ENCODE assay signal across 8 mouse cellular contexts in genomic region chr9:78109656-78110055, GRCm38 (mm10). TPM values are rescaled to one million over a fixed set of nuclear protein-coding genes. Genes with fewer than 3 reads are reported as not detected.
A peak's percentile ranks its signal among the peaks of the same experiment; 100 is the strongest.
DNase-seq lines count a peak whose midpoint lies in the region; ATAC-seq lines count a peak whose summit lies in the region.

No protein-coding gene starts in this region.

- ATAC-seq in intestine, embryonic 14.5 days (replicated peaks; ENCODE audit: low FRiP score, low TSS enrichment, low read depth): no peak
- no peak for ATAC-seq in neural tube, embryonic 12.5 days (ENCODE audit: low FRiP score, low read depth)

- H3K36me3 ChIP-seq in intestine, embryonic 14.5 days (ENCODE audit: control insufficient read depth, insufficient read depth, low read length): 0 out of 2 replicates have a peak, but pooled peaks cover 5% of the 10 kb centered on the region
- H3K36me3 ChIP-seq in neural tube, embryonic 12.5 days: no peaks in the 10 kb centered on the region

- no peak overlapping the region for H3K9ac ChIP-seq in intestine, embryonic 14.5 days (ENCODE audit: low read length)
- no peak overlapping the region for H3K9ac ChIP-seq in neural tube, embryonic 12.5 days

- peaks cover 34% of the 10 kb centered on the region for H3K4me1 ChIP-seq in intestine, embryonic 14.5 days (replicated peaks; ENCODE audit: control insufficient read depth, insufficient read depth, low read length)
- peaks cover 16% of the 10 kb centered on the region for H3K4me1 ChIP-seq in neural tube, embryonic 12.5 days

- no peak overlapping the region for H3K27ac ChIP-seq in intestine, embryonic 14.5 days (ENCODE audit: low read depth)
- no peak overlapping the region for H3K27ac ChIP-seq in neural tube, embryonic 12.5 days

- peak; percentile 29 to 33 for DNase-seq in cerebellum, adult 18-20 months
- DNase-seq in cerebellum, postnatal 4 days (ENCODE audit: low spot score in 2 of 2): no peak
- peak; percentile 37 for DNase-seq in thymus, postnatal 14 days
- DNase-seq in thymus, adult 18-20 months: no peak
- no peak for DNase-seq in intestine, embryonic 14.5 days (ENCODE audit: low spot score)
- no peak for DNase-seq in ovary, postnatal 14 days (ENCODE audit: low spot score)
- no peak for DNase-seq in right cerebral cortex, postnatal 14 days

- no peaks in the 10 kb centered on the region for H3K27me3 ChIP-seq in intestine, embryonic 14.5 days (replicated peaks; ENCODE audit: control insufficient read depth, insufficient read depth, low read length)
- H3K27me3 ChIP-seq in neural tube, embryonic 12.5 days (replicated peaks): no peaks in the 10 kb centered on the region

- 45% methylated on average over 5 of the region's 5 CpGs for WGBS in intestine, embryonic 14.5 days
- WGBS in neural tube, embryonic 12.5 days: 51% methylated on average over 5 of the region's 5 CpGs

- peak overlapping the region; percentile 83 for H3K4me3 ChIP-seq in intestine, embryonic 14.5 days (ENCODE audit: low read depth, low read length)
- H3K4me3 ChIP-seq in neural tube, embryonic 12.5 days: peak overlapping the region; percentile 82; the same call in 1 of the 2 replicates

- H3K4me2 ChIP-seq in intestine, embryonic 14.5 days (ENCODE audit: low read length): peak overlapping the region; percentile 80
- peak overlapping the region; percentile 88 for H3K4me2 ChIP-seq in neural tube, embryonic 12.5 days (replicated peaks)

- no peaks in the 10 kb centered on the region for H3K9me3 ChIP-seq in intestine, embryonic 14.5 days (ENCODE audit: control insufficient read depth, low read length)
- H3K9me3 ChIP-seq in neural tube, embryonic 12.5 days: no peaks in the 10 kb centered on the region

RNA-seq across cellular contexts. Expression of gene Ick, which starts 0.7 kb away (rescaled TPM):
- polyA plus RNA-seq in intestine, embryonic 14.5 days (2014; fragmentation: Nextera tagmentation; extraction: Ambion mirVana): 25.7 TPM in 2 replicates
- polyA plus RNA-seq in neural tube, embryonic 12.5 days (2016; fragmentation: Nextera tagmentation; extraction: Ambion mirVana): 37.2 and 39.7 TPM in 2 replicates

RNA-seq across cellular contexts. Expression of gene Fbxo9, which starts 0.8 kb away (rescaled TPM):
- 35.3 and 43.0 TPM in 2 replicates for polyA plus RNA-seq in intestine, embryonic 14.5 days (2014; fragmentation: Nextera tagmentation; extraction: Ambion mirVana)
- 48.0 and 53.4 TPM in 2 replicates for polyA plus RNA-seq in neural tube, embryonic 12.5 days (2016; fragmentation: Nextera tagmentation; extraction: Ambion mirVana)

RNA-seq across cellular contexts. Expression of gene Gcm1, which starts 57.9 kb away (rescaled TPM):
- polyA plus RNA-seq in intestine, embryonic 14.5 days (2014; fragmentation: Nextera tagmentation; extraction: Ambion mirVana): not detected in 2 replicates
- not detected in 2 replicates for polyA plus RNA-seq in neural tube, embryonic 12.5 days (2016; fragmentation: Nextera tagmentation; extraction: Ambion mirVana)

Comparison
In these comparisons a context has a peak if more than half of its experiments do, and no peak if none do; other contexts are left out.
1. DNase-seq: peak in cerebellum, adult 18-20 months (2 of 2) and thymus, postnatal 14 days (single experiment); none in cerebellum, postnatal 4 days (0 of 2), thymus, adult 18-20 months (0 of 2), intestine, embryonic 14.5 days (single experiment), ovary, postnatal 14 days (single experiment) and right cerebral cortex, postnatal 14 days (single experiment).